ENCODE assay signal across 8 mouse cellular contexts in the genomic region with DNA sequence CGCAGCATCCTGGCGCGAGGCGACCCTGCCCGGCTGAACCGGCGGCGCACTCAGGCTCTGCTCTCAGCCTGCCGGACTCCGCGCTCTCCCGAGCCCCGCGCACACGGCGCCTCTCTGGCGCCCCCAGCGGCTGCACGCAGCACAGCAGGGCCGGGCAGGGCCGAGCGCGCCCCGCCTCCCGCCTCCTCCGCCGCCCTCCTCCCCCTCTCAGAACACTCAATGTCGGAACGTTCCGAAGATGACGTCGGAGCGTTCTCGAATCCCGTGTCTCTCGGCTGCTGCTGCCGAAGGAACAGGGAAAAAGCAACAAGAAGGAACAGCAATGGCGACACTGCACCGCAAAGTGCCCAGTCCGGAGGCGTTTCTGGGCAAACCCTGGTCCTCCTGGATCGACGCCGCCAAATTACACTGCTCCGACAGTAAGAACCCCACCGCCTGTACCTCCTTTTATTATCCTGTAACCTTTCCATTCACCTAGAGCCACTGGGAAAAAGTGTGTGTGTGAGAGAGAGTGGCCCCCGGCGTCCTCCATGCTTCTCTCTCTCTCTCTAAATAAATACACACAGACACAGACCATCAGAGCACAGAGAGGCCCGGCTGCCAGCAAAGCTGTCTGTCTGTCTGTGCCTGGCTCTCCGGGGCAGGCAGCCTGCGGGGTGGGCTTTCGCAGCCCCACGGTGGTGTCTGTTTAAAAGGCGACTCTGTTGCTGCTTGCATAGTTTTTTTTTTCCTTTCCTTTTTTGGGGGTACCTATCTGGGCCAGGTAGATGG. TPM values are rescaled to one million over a fixed set of nuclear protein-coding genes. Genes with fewer than 3 reads are reported as not detected.
DNase-seq lines count a peak whose midpoint lies in the region; ATAC-seq and TF ChIP-seq lines count a peak whose summit lies in the region.

Gene Atxn7l1 (plus strand): TSS at position 197 of the 771 bp plus-strand sequence.

- peak within 1 kb of the TSS; percentile 86 for H3K9ac ChIP-seq in forebrain, embryonic 16.5 days (replicated peaks; ENCODE audit: low read depth, low read length)
- peak within 1 kb of the TSS; percentile 92 for H3K9ac ChIP-seq in lung, embryonic 14.5 days

- peak; percentile 89 for TF ChIP-seq CTCF in G1E (IDR thresholded peaks at IDR 0.05; ENCODE audit: low read depth, low read length)
- TF ChIP-seq CTCF in layer of hippocampus, adult 2 months (conservative IDR thresholded peaks at IDR 0.05), result peak; percentile 100
- peak; percentile 69 for TF ChIP-seq CTCF in lung, embryonic 14.5 days (IDR thresholded peaks at IDR 0.05; ENCODE audit: low read depth)
- TF ChIP-seq CTCF in olfactory bulb, adult 2 months (IDR thresholded peaks at IDR 0.05; ENCODE audit: insufficient read depth, low read depth, low read length), result peak; percentile 89
- peak; percentile 99 for TF ChIP-seq CTCF in thymus, adult 2 months (IDR thresholded peaks at IDR 0.05; ENCODE audit: borderline replicate concordance, control insufficient read depth, extremely low read depth, insufficient read depth, low read length, poor library complexity)

- under 1% methylated on average over 53 of the region's 54 CpGs for WGBS in forebrain, embryonic 16.5 days
- WGBS in lung, embryonic 14.5 days, result under 1% methylated on average over 54 of the region's 54 CpGs
- WGBS in olfactory bulb, adult 2 months, result under 1% methylated on average over 53 of the region's 54 CpGs
- under 1% methylated on average over 54 of the region's 54 CpGs for WGBS in thymus, adult 2 months

- peak; percentile 96 for ATAC-seq in G1E (ENCODE audit: extremely low read depth, insufficient number of reproducible peaks, low FRiP score, poor library complexity, severe bottlenecking)
- ATAC-seq in forebrain, embryonic 16.5 days, result peak; percentile 95
- peak; percentile 96 for ATAC-seq in lung, embryonic 14.5 days (ENCODE audit: insufficient read depth)

- peak within 1 kb of the TSS; percentile 75 for H3K4me3 ChIP-seq in G1E (ENCODE audit: low read depth, low read length)
- H3K4me3 ChIP-seq in forebrain, embryonic 16.5 days (replicated peaks; ENCODE audit: low read length), result peak within 1 kb of the TSS; percentile 85
- peak within 1 kb of the TSS; percentile 81 for H3K4me3 ChIP-seq in layer of hippocampus, adult 2 months
- H3K4me3 ChIP-seq in lung, embryonic 14.5 days (ENCODE audit: low read depth, low read length), result peak within 1 kb of the TSS; percentile 78
- H3K4me3 ChIP-seq in olfactory bulb, adult 2 months (ENCODE audit: insufficient read depth, low read depth, low read length), result peak within 1 kb of the TSS; percentile 72
- peak within 1 kb of the TSS; percentile 83 for H3K4me3 ChIP-seq in thymus, adult 2 months (ENCODE audit: control insufficient read depth, insufficient read depth, low read length)

- peaks cover 32% of the 10 kb centered on the region for H3K36me3 ChIP-seq in G1E (replicated peaks)
- H3K36me3 ChIP-seq in forebrain, embryonic 16.5 days (ENCODE audit: control insufficient read depth, insufficient read depth), result no peaks in the 10 kb centered on the region
- H3K36me3 ChIP-seq in lung, embryonic 14.5 days (ENCODE audit: insufficient read depth), result no peaks in the 10 kb centered on the region
- H3K36me3 ChIP-seq in thymus, adult 2 months (ENCODE audit: control insufficient read depth, insufficient read depth, low read length), result no peaks in the 10 kb centered on the region

- peaks cover 46% of the 10 kb centered on the region for H3K4me1 ChIP-seq in G1E (ENCODE audit: insufficient read depth, low read depth, low read length)
- peaks cover 21% of the 10 kb centered on the region for H3K4me1 ChIP-seq in forebrain, embryonic 16.5 days (replicated peaks; ENCODE audit: control insufficient read depth, insufficient read depth, low read length)
- peaks cover 13% of the 10 kb centered on the region; the same call in 1 of the 2 replicates for H3K4me1 ChIP-seq in lung, embryonic 14.5 days (ENCODE audit: insufficient read depth)
- H3K4me1 ChIP-seq in olfactory bulb, adult 2 months (ENCODE audit: control insufficient read depth, insufficient read depth, low read length), result peaks cover 29% of the 10 kb centered on the region
- peaks cover 12% of the 10 kb centered on the region for H3K4me1 ChIP-seq in thymus, adult 2 months (replicated peaks; ENCODE audit: control insufficient read depth, insufficient read depth, low read length)

- peak within 1 kb of the TSS; percentile 82 for H3K27ac ChIP-seq in forebrain, embryonic 16.5 days (ENCODE audit: low read length)
- peak within 1 kb of the TSS; percentile 98 for H3K27ac ChIP-seq in layer of hippocampus, adult 2 months
- peak within 1 kb of the TSS; percentile 78; the same call in 1 of the 2 replicates for H3K27ac ChIP-seq in lung, embryonic 14.5 days (ENCODE audit: low read depth)
- peak within 1 kb of the TSS; percentile 84 for H3K27ac ChIP-seq in olfactory bulb, adult 2 months (ENCODE audit: insufficient read depth, low read depth, low read length)
- no peak within 1 kb of the TSS for H3K27ac ChIP-seq in thymus, adult 2 months (ENCODE audit: control insufficient read depth, insufficient read depth, low read length)

- TF ChIP-seq POLR2A in olfactory bulb, adult 2 months (IDR thresholded peaks at IDR 0.05; ENCODE audit: insufficient read depth, low read depth, low read length), result peak; percentile 79
- TF ChIP-seq POLR2A in thymus, adult 2 months (IDR thresholded peaks at IDR 0.05; ENCODE audit: control insufficient read depth, extremely low read depth, insufficient read depth, low read length, poor library complexity), result peak; percentile 56

- H3K4me2 ChIP-seq in forebrain, embryonic 16.5 days (ENCODE audit: low read length), result peak within 1 kb of the TSS; percentile 97
- H3K4me2 ChIP-seq in lung, embryonic 14.5 days, result peak within 1 kb of the TSS; percentile 96

- intact Hi-C loops in heart, postnatal 36 days (cut with DNase I), result loop anchor here (1.0 to 5.0 kb wide), 5 partner anchors 36 to 235 kb away; no protein-coding TSS in a partner anchor

- peak; percentile 94 for DNase-seq in G1E (ENCODE audit: low spot score)
- DNase-seq in cerebellum, adult 18-20 months, result peak; percentile 94 to 96
- DNase-seq in heart, postnatal 36 days, result peak; percentile 93 to 94
- peak; percentile 93 to 95 for DNase-seq in layer of hippocampus, adult 2 months (ENCODE audit: low spot score in 2 of 2)
- peak; percentile 98 for DNase-seq in lung, embryonic 14.5 days
- DNase-seq in thymus, adult 2 months, result peak; percentile 88

- H3K9me3 ChIP-seq in G1E (replicated peaks), result no peaks in the 10 kb centered on the region
- no peaks in the 10 kb centered on the region for H3K9me3 ChIP-seq in forebrain, embryonic 16.5 days (ENCODE audit: control insufficient read depth, low read length)
- no peaks in the 10 kb centered on the region for H3K9me3 ChIP-seq in lung, embryonic 14.5 days (ENCODE audit: low read depth, low read length)

- peaks cover 41% of the 10 kb centered on the region for H3K27me3 ChIP-seq in G1E (ENCODE audit: insufficient read depth, low read length)
- H3K27me3 ChIP-seq in forebrain, embryonic 16.5 days (replicated peaks; ENCODE audit: control insufficient read depth, insufficient read depth, low read length), result no peaks in the 10 kb centered on the region
- H3K27me3 ChIP-seq in lung, embryonic 14.5 days (ENCODE audit: insufficient read depth, low read length), result 0 out of 2 replicates have a peak, but pooled peaks cover 6% of the 10 kb centered on the region
- no peaks in the 10 kb centered on the region for H3K27me3 ChIP-seq in thymus, adult 2 months (ENCODE audit: control insufficient read depth, insufficient read depth, low read length)

RNA-seq across cellular contexts. Expression of gene Atxn7l1, which starts in this region (rescaled TPM):
- 245 and 282 TPM in 2 replicates for total RNA-seq in G1E (2014; fragmentation: Nextera tagmentation)
- 51.1 and 56.6 TPM in 2 replicates for total RNA-seq in G1E (2017)
- polyA plus RNA-seq in G1E (2012), result 51.0 and 52.2 TPM in 2 replicates
- 15.3 and 19.9 TPM in 2 replicates for polyA plus RNA-seq in forebrain, embryonic 16.5 days (2015; fragmentation: Nextera tagmentation; extraction: Ambion mirVana)
- total RNA-seq in heart, postnatal 36 days (2021), result 10 to 100 TPM; 18.3 to 20.5 TPM
- 10 to 100 TPM; 62.0 to 62.9 TPM for total RNA-seq in layer of hippocampus, adult 2 months (2021)
- polyA plus RNA-seq in lung, embryonic 14.5 days (2014; fragmentation: Nextera tagmentation; extraction: Ambion mirVana), result 14.4 and 16.5 TPM in 2 replicates
- 256 TPM in 1 of 2 replicates, not detected in the other for polyA plus RNA-seq in olfactory bulb, adult 2 months (2012; ENCODE audit: insufficient read depth, insufficient read length, low replicate concordance, missing spikeins)
- 129 and 141 TPM in 2 replicates for polyA plus RNA-seq in thymus, adult 2 months (2012; rRNA removed)
